Mouse (Mus musculus): ENCODE measurements around the gene Coil. TPM values are rescaled to one million over a fixed set of nuclear protein-coding genes. Genes with fewer than 3 reads are reported as not detected.
"Not testable (repeated sequence)": the region's sequence is repeated elsewhere in the genome, so short reads cannot be mapped to it uniquely, and the experiment has no call there.

Gene Coil
- total and polyA plus RNA-seq, 2 experiments: 2.7 TPM

GRCm38 (mm10) chr11:89034592-89034991 is 64.5 kb downstream of the Coil start:
- Histone ChIP-seq H3K27me3 (ENCODE audit: control insufficient read depth, insufficient read depth, low read length) (no peaks in the 10 kb centered on the region), H3K27ac (replicated peaks; ENCODE audit: insufficient read depth, low read depth, low read length) (no peak overlapping the region), H3K9ac (ENCODE audit: low read depth, low read length) (no peak overlapping the region), H3K4me1 (ENCODE audit: control insufficient read depth, insufficient read depth, low read length) (no peaks in the 10 kb centered on the region), H3K79me2 (ENCODE audit: control insufficient read depth, insufficient read depth, low read length) (no peaks in the 10 kb centered on the region), H3K4me3 (ENCODE audit: insufficient read depth, low read depth, low read length) (no peak overlapping the region), H3K36me3 (ENCODE audit: control insufficient read depth, insufficient read depth, low read length) (no peaks in the 10 kb centered on the region)
- no peak for DNase-seq (ENCODE audit: extremely low read depth, low read depth, low spot score)
- TF ChIP-seq POLR2A (IDR thresholded peaks at IDR 0.05; ENCODE audit: extremely low read depth, insufficient read depth, low read length) (no peak), CTCF (IDR thresholded peaks at IDR 0.05; ENCODE audit: low read depth, low read length) (peak; percentile 14; the same call in 1 of the 2 replicates)

DNA sequence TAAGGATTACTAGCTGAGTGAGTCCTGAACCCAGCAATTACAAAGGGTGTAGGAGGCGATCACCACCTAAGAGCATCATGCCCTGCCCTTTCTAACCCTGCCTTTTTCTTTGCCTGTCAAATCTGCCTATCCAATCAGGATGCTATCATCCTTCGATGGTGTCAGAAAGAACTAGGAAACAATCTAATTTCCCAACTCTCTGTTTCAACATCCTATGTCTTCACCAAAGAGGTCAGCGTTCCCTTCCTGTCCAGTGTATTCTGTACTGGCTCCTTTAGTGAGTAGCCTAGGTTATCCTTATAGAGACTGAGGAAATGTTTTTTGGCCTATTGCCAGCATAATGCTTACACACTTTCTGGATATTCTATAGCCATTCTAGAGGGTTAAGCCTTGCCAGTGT is 65.5 kb downstream of the Coil start:
- WGBS: 31% methylated on average over 3 of the region's 3 CpGs
- peaks cover 2% of the 10 kb centered on the region; the same call in 1 of the 2 replicates for H3K36me3 ChIP-seq (ENCODE audit: control insufficient read depth, insufficient read depth, low read length)
- H3K27me3 ChIP-seq (ENCODE audit: control insufficient read depth, insufficient read depth, low read length): no peaks in the 10 kb centered on the region
- no peak overlapping the region for H3K27ac ChIP-seq (replicated peaks; ENCODE audit: insufficient read depth, low read depth, low read length)
- DNase-seq (ENCODE audit: extremely low read depth, low read depth, low spot score): no peak
- H3K79me2 ChIP-seq (ENCODE audit: control insufficient read depth, insufficient read depth, low read length): no peaks in the 10 kb centered on the region
- H3K9ac ChIP-seq (ENCODE audit: low read depth, low read length): no peak overlapping the region
- H3K4me1 ChIP-seq (ENCODE audit: control insufficient read depth, insufficient read depth, low read length): no peaks in the 10 kb centered on the region
- no peak overlapping the region for H3K4me3 ChIP-seq (ENCODE audit: insufficient read depth, low read depth, low read length)
- no peak for TF ChIP-seq POLR2A (IDR thresholded peaks at IDR 0.05; ENCODE audit: extremely low read depth, insufficient read depth, low read length)
- TF ChIP-seq CTCF (IDR thresholded peaks at IDR 0.05; ENCODE audit: low read depth, low read length): no peak

DNA sequence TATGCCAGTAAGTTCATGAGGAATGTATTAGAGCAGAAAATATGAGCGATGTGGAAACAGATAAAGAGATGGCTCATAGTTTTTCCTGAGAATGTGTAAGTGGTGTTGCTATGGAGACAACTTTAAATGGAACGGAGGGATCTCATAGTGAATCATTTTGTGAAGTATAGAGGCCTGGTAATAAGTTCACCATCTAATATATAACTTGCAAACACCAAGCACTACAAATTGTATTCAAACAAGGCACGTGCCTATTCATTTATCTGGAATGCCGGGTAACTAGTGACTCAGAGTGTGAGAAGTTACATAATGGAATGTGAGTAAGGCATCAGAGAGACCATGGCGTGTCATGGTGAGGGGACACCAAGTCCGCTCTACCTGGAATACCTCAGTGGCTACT is 68.4 kb downstream of the Coil start:
- DNase-seq (ENCODE audit: extremely low read depth, low read depth, low spot score): no peak
- no peak overlapping the region for H3K9ac ChIP-seq (ENCODE audit: low read depth, low read length)
- H3K27ac ChIP-seq (replicated peaks; ENCODE audit: insufficient read depth, low read depth, low read length): no peak overlapping the region
- H3K4me1 ChIP-seq (ENCODE audit: control insufficient read depth, insufficient read depth, low read length): no peaks in the 10 kb centered on the region
- no peaks in the 10 kb centered on the region for H3K27me3 ChIP-seq (ENCODE audit: control insufficient read depth, insufficient read depth, low read length)
- H3K4me3 ChIP-seq (ENCODE audit: insufficient read depth, low read depth, low read length): no peak overlapping the region
- peaks cover 2% of the 10 kb centered on the region; the same call in 1 of the 2 replicates for H3K36me3 ChIP-seq (ENCODE audit: control insufficient read depth, insufficient read depth, low read length)
- no peaks in the 10 kb centered on the region for H3K79me2 ChIP-seq (ENCODE audit: control insufficient read depth, insufficient read depth, low read length)
- no peak for TF ChIP-seq CTCF (IDR thresholded peaks at IDR 0.05; ENCODE audit: low read depth, low read length)
- TF ChIP-seq POLR2A (IDR thresholded peaks at IDR 0.05; ENCODE audit: extremely low read depth, insufficient read depth, low read length): no peak
- 94% methylated on average over 6 of the region's 6 CpGs for WGBS

GRCm38 (mm10) chr11:89039325-89039724 is 69.3 kb downstream of the Coil start:
- Histone ChIP-seq H3K4me1 (ENCODE audit: control insufficient read depth, insufficient read depth, low read length) (no peaks in the 10 kb centered on the region), H3K79me2 (ENCODE audit: control insufficient read depth, insufficient read depth, low read length) (no peaks in the 10 kb centered on the region), H3K4me3 (ENCODE audit: insufficient read depth, low read depth, low read length) (no peak overlapping the region), H3K27ac (replicated peaks; ENCODE audit: insufficient read depth, low read depth, low read length) (no peak overlapping the region), H3K36me3 (ENCODE audit: control insufficient read depth, insufficient read depth, low read length) (peaks cover 2% of the 10 kb centered on the region; the same call in 1 of the 2 replicates), H3K9ac (ENCODE audit: low read depth, low read length) (no peak overlapping the region), H3K27me3 (ENCODE audit: control insufficient read depth, insufficient read depth, low read length) (no peaks in the 10 kb centered on the region)
- TF ChIP-seq CTCF (IDR thresholded peaks at IDR 0.05; ENCODE audit: low read depth, low read length): peak; percentile 98
- TF ChIP-seq POLR2A (IDR thresholded peaks at IDR 0.05; ENCODE audit: extremely low read depth, insufficient read depth, low read length): no peak
- DNase-seq (ENCODE audit: extremely low read depth, low read depth, low spot score): peak; percentile 41
- 8% methylated on average over 3 of the region's 3 CpGs for WGBS

DNA sequence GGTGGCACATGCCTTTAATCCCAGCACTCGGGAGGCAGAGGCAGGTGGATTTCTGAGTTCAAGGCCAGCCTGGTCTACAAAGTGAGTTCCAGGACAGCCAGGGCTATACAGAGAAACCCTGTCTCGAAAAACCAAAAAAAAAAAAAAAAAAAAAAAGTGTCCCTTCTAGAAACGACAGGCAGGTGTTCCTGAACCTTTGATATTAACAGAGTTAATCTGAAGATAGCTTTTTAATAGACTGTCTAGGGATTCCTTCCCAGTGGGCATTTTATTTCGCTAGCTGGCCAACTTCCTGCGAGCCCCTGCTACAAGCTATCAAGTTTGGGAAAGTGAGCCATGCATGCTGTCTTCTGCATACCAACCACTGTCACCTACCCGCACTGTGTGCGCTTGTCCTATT is 71.0 kb downstream of the Coil start:
- H3K9ac ChIP-seq (ENCODE audit: low read depth, low read length); H3K79me2 ChIP-seq (ENCODE audit: control insufficient read depth, insufficient read depth, low read length); H3K36me3 ChIP-seq (ENCODE audit: control insufficient read depth, insufficient read depth, low read length); H3K4me3 ChIP-seq (ENCODE audit: insufficient read depth, low read depth, low read length); H3K27ac ChIP-seq (replicated peaks; ENCODE audit: insufficient read depth, low read depth, low read length); H3K27me3 ChIP-seq (ENCODE audit: control insufficient read depth, insufficient read depth, low read length); DNase-seq (ENCODE audit: extremely low read depth, low read depth, low spot score); H3K4me1 ChIP-seq (ENCODE audit: control insufficient read depth, insufficient read depth, low read length): not testable (repeated sequence)
- 88% methylated on average over 6 of the region's 7 CpGs for WGBS

Other genes starting within 250 kb of the Coil start
- 37.7 and 53.6 TPM in 2 replicates for gene Akap1, start 105.7 kb upstream of the Coil start, total RNA-seq (2014; rRNA removed)
- 58.0 and 81.5 TPM in 2 replicates for gene Akap1, start 105.7 kb upstream of the Coil start, polyA plus RNA-seq (2012; rRNA removed)
- 27.9 and 32.8 TPM in 2 replicates for gene Scpep1, start 14.8 kb upstream of the Coil start, total RNA-seq (2014; rRNA removed)
- gene Scpep1, start 14.8 kb upstream of the Coil start, polyA plus RNA-seq (2012; rRNA removed): 22.5 and 27.6 TPM in 2 replicates
- not detected in 2 replicates for gene Elobl, start 3.3 kb upstream of the Coil start, total RNA-seq (2014; rRNA removed)
- 1.2 TPM in 1 of 2 replicates, not detected in the other for gene Elobl, start 3.3 kb upstream of the Coil start, polyA plus RNA-seq (2012; rRNA removed)
- gene Trim25, start 29.1 kb downstream of the Coil start, total RNA-seq (2014; rRNA removed): 16.2 and 24.1 TPM in 2 replicates
- 29.3 and 32.1 TPM in 2 replicates for gene Trim25, start 29.1 kb downstream of the Coil start, polyA plus RNA-seq (2012; rRNA removed)
- gene Dgke, start 96.6 kb downstream of the Coil start, total RNA-seq (2014; rRNA removed): 0.74 and 1.1 TPM in 2 replicates
- 0.49 and 0.69 TPM in 2 replicates for gene Dgke, start 96.6 kb downstream of the Coil start, polyA plus RNA-seq (2012; rRNA removed)
- gene Gm525, start 103.6 kb downstream of the Coil start, total RNA-seq (2014; rRNA removed): not detected in 2 replicates
- gene Gm525, start 103.6 kb downstream of the Coil start, polyA plus RNA-seq (2012; rRNA removed): not detected in 2 replicates